Mouse (Mus musculus) granulocyte monocyte progenitor cell, adult 5-6 weeks (primary cell): Measurements from ENCODE around the gene Sema4b. TPM values are rescaled to one million over a fixed set of nuclear protein-coding genes. Genes with fewer than 3 reads are reported as not detected.

Source experiments
- ATAC-seq: replicated peaks from 2 replicates; pipeline ENCODE4 v1.8.0; 2016; ENCODE audit warnings: mild to moderate bottlenecking, moderate TSS enrichment, inconsistent platforms; ENCODE audit not compliant: poor library complexity, severe bottlenecking
- total RNA-seq, 2 experiments: library from RNA; stranded (forward) in 1 of 2; stranded (reverse) in 1 of 2; fragments of 200-712, 200-1000 nt in 1 of 2; fragments of >200 nt in 1 of 2; fragmentation: Nextera tagmentation in 1 of 2; gene quantifications; 2 replicates each; pipeline ENCODE4 v1.2.3; 2014 to 2017

Gene Sema4b
- total RNA-seq (2014; fragmentation: Nextera tagmentation), result 6.2 and 6.6 TPM in 2 replicates
- 3.6 and 4.4 TPM in 2 replicates for total RNA-seq (2017)

DNA sequence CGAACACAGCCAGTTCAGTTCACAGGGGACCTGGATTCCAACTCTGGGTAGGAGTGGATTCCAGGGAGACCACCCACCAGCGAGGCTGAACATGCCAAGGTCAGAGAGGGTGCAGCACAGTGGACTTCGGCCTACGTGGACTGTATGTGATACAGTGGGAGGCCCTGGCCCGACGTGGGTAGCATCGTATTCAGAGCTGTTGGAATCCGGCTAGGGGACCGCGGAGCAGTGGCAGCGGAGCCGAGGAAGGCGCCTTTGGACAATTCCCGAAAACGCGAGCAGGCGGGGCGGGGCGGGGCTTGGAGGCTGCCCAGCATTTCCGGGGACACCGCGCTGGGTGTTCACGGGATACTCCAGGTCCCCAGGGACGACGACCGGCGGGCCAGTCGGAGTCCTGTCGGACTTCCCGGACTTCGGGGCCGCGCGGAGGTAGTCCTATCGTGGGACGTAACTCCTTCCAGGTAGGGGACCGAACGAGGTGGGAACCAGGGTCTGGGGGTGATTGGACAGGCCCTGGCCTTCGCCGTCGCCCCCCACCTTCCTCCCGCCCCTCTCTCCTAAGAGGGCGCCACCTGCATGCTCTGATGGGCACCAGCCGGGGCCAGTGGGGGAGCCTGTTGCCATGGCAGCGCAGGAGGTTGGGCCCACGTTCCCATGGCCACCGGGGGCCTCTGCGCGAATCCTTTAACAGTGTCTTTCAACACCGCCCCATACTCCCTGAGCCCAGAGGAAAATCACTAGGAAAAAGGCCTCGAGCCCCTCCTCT is at the start of gene Sema4b:
TSS of gene Sema4b (plus strand) at position 311 of the 766 bp plus-strand sequence.
- ATAC-seq, result peak; percentile 37

DNA sequence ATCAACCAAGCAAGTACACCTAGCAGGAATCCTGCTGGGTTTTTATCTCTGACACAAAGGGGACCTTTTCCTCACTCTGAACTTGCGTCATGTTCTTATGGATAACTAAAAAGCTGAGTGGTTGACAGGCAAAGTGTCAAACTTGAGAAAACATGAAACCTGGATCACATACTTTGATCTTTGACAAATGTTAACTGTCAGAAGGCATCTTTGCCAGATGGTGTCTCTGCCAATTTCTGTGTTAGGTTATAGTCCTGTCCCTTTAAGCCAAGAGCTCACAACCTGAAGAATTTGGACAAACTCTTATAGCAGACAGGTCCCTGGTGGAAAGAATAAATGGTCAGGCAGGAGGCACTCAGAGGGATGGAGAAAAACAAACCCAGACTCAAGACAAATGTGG is 48.3 kb upstream of the Sema4b start:
- ATAC-seq, result no peak

DNA sequence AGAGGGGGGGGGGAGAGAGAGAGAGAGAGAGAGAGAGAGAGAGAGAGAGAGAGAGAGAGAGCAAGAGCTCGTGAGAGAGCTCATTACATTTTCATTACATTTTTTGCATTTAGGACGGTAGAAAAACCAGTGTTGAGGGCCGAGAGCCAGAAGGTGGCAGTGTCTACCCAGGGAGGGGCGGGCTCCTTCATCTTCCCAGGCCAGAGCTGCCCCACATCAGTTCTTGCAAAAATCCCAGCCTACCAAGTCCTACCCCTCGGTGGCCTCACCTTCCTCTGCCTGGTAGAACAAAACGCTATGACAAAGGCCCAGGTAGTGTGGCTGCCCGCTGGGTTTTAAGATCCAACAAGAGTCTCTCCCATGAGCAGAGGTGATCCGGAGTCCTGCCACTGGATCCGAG is 45.8 kb upstream of the Sema4b start:
- peak; percentile 59 for ATAC-seq

DNA sequence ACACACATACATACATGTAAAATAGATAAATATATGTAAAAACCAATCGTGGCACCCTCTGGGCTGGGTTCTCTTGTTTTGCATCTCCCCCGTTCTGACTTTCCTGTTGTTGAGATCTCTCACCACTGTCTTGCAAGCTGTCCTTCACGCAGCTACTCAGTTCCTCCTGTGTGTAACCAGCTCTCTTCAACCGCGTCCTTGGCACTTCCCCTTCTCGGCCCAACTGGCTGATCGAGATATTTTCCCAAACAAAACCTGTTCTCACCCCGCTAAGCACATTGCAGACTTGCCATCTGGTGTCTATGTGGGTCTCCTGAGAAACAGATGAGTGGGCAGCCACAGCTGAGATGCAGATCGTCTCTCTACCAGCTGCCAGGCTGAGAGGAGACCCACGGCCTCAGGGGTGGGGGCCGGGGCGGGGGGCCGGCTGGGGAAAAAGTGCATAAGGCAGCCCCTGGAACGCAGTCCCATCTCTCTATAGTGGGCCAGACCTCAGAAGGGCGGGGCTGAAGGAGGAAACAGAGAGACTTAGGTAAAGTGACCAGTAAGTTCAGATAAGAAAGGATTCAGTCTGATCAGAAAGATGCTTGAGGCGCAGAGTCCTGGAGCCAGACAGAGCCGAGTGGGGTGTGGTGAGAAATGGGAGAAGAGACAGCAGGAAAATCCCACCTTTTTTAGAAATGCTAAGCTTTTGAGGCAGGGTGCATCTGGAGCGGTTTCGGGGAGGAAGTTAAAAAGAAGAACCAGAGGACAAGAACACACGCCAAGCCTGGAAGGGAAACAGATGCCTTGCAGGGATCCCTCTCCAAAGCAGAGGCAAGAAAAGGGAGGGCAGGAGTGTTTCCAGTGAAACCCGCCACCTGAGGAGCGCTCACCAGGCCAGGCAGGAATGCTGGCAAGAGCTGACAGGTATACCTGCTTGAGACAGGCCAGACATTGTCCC is 43.0 kb upstream of the Sema4b start:
- peak; percentile 89 for ATAC-seq

DNA sequence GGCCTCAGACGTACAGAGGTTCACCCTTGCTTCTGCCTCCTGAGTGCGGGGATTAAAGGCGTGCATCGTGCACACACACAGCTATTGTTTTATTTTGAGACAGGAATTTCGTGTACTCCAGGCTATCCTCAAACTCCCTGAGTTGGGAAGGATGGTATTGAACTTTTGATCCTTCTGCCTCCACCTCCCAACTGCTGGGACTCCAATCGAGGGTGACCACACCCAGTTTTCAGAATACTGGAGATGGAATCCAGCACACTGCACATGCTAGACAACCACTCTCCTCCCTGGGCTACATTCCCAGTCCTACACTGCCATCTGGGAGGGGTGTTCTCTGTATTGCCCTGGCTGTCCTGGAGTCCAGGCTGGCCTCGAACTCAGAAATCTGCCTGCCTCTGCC is 41.9 kb upstream of the Sema4b start:
- no peak for ATAC-seq

DNA sequence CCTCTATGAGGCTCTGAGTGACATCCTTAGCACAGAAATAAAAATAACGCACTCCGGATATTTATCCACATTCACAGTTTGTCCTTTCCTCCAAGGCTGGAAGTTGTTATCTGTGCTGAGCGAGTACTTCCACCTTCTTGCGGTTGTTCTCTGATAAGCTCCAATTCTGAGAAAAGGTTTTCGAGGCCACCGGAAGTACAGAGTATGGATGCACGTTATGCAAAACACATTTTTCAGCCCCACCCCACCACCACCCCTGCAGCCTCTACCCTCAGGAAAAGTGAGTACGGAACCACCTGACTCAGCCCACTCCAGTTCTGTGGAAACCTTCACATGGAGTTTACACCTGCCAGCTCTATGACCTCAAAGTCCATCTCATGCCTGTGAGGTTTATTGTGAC is 40.6 kb upstream of the Sema4b start:
- ATAC-seq, result 0 out of 2 replicates have a peak, but pooled peaks have one; percentile 4

DNA sequence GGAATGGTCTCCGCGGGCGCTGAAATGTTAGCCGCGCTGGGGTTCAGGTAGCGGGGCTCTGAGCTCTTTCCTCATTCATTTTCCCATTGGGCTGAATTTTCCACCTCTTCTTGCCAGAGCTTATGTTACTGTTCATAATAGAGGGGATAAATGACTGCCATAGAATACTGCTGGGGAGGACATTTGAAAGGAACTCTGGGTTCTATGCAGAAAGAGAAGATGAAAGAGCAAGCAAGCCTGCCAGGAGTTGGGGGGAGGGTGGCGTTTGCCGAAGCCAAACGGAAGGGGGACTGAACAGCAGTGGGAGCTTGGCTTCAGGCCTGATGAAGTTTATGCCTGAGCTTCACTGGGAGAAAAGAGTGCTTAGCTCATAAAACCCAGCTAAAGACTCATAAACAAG is 37.3 kb upstream of the Sema4b start:
- no peak for ATAC-seq

DNA sequence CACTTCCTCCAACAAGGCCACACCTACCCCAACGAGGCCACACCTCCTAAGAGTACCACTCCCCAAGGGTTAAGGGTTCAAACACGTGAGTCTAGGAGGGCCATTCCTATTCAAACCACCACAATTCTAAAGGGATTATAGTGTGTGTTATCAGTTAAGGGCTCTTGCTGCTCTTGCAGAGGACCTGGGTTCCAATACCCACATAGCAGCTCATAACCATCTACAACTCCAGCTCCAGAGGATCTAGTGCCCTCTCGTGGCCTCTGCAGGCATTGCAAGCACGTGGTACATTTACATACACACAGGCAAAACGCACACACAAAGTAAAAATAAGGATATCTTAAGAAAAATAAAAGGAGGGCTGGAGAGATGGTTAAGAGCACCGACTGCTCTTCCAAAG is 34.5 kb upstream of the Sema4b start:
- ATAC-seq, result no peak

DNA sequence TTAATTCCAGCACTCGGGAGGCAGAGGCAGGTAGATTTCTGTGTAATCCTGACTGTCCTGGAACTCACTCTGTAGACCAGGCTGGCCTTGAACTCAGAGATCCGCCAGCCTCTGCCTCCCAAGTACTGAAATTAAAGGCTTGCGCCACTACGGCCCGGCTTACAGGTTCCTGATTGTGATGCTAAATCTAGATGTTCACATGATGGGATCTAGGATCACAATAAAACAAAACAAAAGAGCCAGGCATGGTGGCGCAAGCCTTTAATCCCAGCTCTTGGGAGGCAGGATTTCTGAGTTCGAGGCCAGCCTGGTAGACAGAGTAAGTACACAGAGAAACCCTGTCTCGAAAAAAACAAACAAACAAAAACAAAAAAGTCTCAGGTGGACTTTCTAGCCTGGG is 33.9 kb upstream of the Sema4b start:
- no peak for ATAC-seq

DNA sequence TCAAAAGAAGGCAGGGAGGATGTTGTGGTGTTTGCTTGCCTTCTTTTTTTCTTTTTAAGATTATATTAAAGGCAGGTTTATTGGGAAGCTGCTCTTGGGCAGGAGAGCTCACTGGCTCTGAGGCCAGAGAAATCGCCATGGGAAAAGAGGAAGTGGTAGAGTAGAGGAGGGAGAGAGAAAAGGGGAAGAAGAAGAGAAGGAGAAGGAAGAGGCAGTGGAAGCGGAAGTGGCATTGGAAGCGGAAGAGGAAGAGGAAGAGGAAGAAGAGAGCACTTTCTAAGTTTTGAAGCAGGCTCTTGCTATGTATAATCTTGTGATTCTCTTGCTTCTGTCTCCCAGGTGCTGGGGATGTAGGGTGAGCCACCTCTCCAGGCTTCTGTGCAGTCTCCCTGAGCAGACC is 32.0 kb upstream of the Sema4b start:
- ATAC-seq, result peak; percentile 83

DNA sequence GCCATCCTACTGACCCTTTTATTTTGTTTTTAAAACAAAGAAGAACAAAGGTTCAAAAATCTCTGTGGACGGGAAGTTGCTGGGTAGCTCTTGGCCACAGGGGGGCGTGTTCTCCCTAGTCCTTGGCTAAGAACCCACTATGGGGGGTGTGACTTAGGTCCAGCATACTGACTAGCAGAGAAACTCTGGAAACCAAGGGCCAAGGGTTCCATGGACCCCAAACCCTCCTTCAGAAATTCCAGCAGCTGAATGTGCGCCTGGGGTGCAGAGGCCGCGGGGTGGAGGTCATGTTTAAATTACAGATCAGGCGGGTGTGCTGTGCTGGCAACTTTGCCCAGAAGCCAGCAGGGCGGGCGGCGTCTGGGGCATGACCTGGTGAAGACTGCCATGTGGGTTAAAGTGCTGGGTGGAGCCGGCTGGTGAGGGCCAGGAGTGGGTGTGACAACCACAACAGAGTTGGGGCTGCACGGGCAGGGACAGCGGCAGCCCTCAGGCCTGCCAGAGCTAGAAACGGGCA is 29.9 kb upstream of the Sema4b start:
- no peak for ATAC-seq

DNA sequence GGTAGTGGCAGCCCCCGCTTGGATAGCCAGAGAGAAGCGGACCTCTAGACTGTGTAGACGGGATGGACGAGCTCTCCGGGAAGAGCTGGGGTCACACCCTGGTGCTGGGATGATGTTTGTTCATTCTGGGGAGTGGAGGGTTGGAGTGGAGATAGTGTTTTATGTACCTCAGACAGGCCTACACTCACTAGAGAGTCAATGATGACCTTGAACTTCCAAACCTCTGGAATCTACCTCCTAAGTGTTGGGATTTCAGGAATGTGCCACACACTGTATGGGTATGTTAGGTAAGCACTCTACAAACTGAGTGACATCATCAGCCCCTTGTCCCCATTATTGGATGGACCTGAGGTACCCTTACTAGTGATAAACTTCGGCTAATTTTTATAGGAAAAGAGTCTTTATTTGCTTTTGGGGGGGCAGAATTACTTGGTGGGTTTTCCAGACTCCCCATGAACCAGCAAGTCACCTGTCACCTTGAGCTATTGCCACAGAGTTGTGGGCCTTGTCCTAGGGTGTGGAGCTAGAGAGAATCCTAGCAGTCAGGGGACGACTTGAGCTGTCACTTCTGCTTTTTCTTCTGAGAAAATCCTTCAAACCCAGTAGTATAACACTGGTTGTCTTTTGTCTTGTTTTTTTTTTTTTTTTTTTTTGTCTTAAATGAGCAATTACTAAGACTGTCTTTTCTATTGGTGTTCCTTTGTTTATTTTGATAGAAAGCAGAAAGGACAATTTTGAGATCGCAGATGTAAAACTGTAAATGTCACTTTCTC is 28.0 kb upstream of the Sema4b start:
- peak; percentile 41 for ATAC-seq

DNA sequence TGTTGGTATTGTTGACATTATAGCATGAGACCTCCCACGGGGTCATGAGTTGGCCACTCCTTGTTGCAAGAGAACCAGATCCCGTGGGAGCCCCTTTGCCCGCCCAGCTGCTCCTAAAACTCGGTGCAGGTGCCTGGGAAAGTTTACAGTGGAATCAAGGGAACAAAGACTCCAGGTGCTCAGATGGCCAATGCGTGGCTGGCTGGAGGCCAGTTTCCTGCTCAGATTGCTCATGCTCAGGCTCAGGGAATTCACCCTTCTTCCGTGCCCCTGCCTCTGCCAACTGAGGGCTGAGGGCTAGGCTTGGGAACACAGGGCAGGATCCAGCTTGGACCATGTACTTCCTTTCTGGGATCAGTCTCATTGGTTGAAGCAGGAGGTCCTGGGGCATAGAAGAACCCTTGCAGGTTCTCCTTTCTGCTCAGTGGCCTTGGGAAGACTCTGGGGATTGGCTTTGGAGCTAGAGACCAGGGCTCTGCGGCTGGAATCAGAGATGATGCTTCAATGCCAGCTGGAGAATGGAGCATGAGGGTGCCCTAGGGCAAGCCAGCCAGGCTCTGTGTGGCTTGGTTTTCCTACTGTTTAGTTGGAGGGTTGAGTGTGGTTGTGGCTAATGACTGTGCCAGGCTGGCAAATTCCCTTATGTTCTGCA is 26.2 kb upstream of the Sema4b start:
- ATAC-seq, result no peak

DNA sequence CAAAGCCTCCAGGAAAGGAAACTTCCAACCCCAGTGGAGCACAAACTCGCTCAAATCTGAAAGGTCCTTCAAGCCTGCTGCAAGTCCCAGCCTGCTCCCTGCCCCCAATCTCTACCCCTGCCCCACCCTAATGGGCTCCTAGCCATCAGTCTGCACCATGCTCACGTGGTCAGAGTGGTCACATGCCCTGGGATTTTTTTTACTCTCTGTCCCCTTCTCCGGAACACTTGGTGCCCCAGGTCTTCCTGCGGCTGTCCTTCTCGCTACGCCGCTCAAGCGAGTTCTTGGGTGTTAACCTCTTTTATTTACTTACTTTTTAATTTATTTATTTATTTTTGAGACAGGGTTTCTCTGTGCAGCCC is 25.7 kb upstream of the Sema4b start:
- ATAC-seq, result 0 out of 2 replicates have a peak, but pooled peaks have one; percentile 21

DNA sequence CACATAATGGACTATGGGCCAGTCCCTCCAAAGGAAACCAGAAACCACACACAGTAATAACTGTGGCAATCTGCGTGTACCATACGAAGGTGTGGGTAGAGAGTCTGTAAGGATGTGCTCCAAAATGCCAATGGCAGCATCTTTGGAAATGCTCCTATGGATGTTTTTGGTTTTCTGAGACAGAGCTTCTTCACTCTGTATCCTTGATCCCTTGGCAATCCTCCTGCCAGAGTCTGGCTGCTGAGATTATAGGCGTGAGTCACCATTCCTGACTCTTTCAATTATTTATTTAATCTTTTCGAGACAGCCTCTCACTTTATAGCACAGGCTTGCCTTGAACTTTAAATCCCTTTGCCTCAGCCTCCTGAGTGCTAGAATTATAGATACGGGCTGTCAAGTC is 21.2 kb upstream of the Sema4b start:
- no peak for ATAC-seq

DNA sequence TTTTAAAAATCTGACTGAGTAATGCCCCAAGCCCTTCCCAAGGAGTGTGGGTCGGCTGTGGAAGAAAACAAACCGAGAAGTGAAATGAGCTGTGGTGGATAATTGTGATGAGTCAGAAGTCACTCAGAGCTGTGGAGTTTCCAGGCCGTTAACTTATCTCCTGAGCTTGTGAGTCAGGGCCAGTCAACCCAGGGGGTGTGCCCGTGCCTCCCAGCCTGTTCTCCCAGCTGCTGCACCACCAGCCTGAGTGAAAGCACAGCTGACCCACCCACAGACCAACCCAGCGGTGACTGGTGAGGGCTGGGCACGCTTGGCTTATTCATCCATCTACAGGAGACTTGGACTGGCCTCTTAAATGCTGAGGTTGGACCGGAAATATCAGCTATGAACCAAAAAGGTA is 19.9 kb upstream of the Sema4b start:
- ATAC-seq, result peak; percentile 99

DNA sequence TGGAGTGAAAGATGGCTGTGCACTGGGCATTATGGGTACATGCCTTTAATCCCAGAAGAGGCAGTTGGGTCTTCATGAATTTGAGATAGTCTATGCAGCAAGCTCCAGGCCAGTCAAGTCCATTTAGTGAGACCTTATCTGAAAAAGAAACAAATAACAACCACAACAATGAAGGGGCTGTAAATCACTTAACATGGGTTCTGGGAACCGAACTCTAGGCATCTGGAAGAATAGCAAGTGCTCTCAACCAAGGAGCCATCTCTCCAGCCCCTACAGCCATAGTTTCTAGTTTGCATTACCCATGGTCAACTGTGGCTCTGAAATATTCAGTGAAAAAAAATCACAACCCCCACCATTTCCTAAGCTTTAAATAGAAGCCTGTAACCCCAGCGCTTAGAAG is 16.8 kb upstream of the Sema4b start:
- ATAC-seq, result no peak

DNA sequence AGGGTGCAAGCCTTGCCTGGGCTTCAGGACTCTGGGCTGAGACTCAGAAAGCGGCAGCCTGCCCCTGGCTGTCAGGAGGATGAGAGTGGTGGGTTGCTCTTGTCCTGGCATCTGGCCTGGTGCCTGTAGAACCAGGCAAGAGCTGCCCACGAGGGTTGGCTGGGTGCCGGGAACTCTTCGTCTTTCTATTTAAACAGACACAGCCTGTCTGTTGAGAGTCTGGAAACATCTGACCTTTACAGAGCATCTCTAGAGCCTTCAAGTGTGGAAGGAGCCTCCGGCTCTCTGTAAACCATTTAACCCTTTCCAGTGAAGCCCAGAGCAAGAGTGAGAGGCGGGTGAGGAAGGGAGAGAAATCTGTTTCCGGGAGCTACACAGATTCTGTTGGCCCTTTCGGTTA is 15.3 kb upstream of the Sema4b start:
- no peak for ATAC-seq

DNA sequence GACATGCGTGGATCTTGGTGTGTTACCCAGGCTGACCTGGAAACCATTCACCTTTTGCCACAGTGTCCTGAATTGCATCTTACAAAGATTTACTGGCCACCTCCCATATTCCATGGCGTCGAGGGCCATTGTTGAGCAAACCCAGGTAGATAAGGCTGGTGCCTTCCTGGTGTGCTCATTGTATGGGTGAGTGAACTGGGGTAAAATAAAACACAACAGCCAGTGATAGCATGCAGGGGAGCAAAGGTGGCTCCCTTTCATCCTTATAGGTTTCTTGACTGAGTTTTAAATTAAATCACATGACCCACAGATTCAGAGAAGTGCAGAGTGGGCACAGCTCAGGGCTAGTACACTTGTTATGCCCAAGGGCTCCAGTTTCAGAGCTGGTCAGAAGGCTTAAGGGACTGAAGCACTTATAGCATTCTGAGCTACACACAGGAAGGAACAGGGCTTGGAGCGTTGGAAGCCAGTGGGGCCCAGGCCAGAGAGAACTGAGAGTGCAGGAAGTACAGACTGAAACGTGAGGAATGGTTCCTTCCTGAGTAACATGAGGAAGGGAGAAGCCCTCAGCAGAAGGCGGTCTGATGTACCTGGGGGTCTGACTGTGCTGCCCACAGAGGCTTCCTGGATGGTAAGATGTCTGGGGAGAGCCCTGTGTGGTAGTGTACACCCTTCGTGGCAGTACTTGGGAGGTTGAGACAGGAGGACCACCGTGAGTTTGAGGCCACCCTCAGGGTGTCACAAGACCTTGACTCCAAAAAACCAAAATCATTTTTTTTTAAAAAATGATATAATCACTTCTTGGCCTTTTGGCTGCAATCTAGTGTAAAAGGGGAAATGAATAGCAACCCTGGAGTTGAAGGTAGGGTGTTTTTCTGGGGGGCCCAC is 14.3 kb upstream of the Sema4b start:
- ATAC-seq, result peak; percentile 70
